Mouse (Mus musculus) spleen, postnatal 4 days (tissue): ENCODE data around the gene Fam192a.

Experiments
- DNase-seq, 2 experiments: peaks; one replicate each; pipeline ENCODE4 v3.0.0; 2022; ENCODE audit warnings: low spot score in 2 of 2

Fam192a gene

GRCm38 (mm10) chr8:94532873-94533671, 68.7 kb downstream of the Fam192a start, which contains the start of gene Cpne2:
Gene Cpne2, plus strand, starts transcription at chr8:94532990.
- peak; percentile 51 to 74 for DNase-seq

GRCm38 (mm10) chr8:94532525-94532872, 69.3 kb downstream of the Fam192a start:
- no peak for DNase-seq

- DNase-seq: no peak
Observed at GRCm38 (mm10) chr8:94532000-94532399, 69.8 kb downstream of the Fam192a start.

GRCm38 (mm10) chr8:94530643-94531042, 71.2 kb downstream of the Fam192a start:
- DNase-seq: no peak

GRCm38 (mm10) chr8:94529875-94530274, 71.9 kb downstream of the Fam192a start:
- DNase-seq: no peak

- DNase-seq: peak in 1 of 2 experiments; percentile 48
Observed at GRCm38 (mm10) chr8:94528245-94528644, 73.6 kb downstream of the Fam192a start.

- no peak for DNase-seq
Observed at GRCm38 (mm10) chr8:94527178-94527577, 74.6 kb downstream of the Fam192a start.

- DNase-seq: no peak
Observed at GRCm38 (mm10) chr8:94524554-94524953, 77.2 kb downstream of the Fam192a start.
